Mouse (Mus musculus) left cerebral cortex, adult 8-10 months (tissue): ENCODE data around the gene Pygo1. TPM values are rescaled to one million over a fixed set of nuclear protein-coding genes. Genes with fewer than 3 reads are reported as not detected.

Experiments used
- DNase-seq, 2 experiments: peaks; one replicate each; pipeline ENCODE4 v3.0.0; 2022; ENCODE audit warnings: low spot score in 2 of 2
- total RNA-seq, 4 experiments: library from RNA; stranded (reverse); gene quantifications; 2 replicates each; pipeline ENCODE4 v1.2.4; 2022

Gene Pygo1
- total RNA-seq, 4 experiments from 2014 or later = 16.5 to 19.2 (median 17.9) TPM

GRCm38 (mm10) chr9:72991420-72991819 lies 66.0 kb downstream of the Pygo1 start:
- DNase-seq = no peak

DNA sequence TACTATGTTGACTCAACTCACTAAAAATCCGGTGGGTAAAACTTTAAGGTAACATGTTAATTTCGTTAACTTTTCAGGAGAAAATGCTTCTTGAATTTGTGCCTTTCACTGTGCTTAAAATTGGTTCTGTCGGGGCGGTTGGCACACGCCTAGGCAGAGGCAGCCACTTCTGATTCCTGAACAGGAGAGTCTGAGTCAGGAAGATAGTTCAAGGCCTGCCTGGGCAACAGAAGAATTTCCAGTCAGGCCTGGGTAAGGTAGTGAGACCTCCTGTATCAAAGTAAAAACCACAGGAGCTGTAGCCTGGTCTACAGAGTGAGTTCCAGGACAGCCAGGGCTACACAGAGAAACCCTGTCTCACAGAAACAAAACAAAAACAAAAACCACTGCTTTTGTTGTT lies 67.1 kb downstream of the Pygo1 start:
- DNase-seq = no peak

GRCm38 (mm10) chr9:72996167-72996566 lies 70.7 kb downstream of the Pygo1 start:
- no peak for DNase-seq

- DNase-seq = no peak
Observed at GRCm38 (mm10) chr9:72996806-72997205, 71.4 kb downstream of the Pygo1 start.

GRCm38 (mm10) chr9:73000487-73000886 lies 75.0 kb downstream of the Pygo1 start:
- no peak for DNase-seq

DNA sequence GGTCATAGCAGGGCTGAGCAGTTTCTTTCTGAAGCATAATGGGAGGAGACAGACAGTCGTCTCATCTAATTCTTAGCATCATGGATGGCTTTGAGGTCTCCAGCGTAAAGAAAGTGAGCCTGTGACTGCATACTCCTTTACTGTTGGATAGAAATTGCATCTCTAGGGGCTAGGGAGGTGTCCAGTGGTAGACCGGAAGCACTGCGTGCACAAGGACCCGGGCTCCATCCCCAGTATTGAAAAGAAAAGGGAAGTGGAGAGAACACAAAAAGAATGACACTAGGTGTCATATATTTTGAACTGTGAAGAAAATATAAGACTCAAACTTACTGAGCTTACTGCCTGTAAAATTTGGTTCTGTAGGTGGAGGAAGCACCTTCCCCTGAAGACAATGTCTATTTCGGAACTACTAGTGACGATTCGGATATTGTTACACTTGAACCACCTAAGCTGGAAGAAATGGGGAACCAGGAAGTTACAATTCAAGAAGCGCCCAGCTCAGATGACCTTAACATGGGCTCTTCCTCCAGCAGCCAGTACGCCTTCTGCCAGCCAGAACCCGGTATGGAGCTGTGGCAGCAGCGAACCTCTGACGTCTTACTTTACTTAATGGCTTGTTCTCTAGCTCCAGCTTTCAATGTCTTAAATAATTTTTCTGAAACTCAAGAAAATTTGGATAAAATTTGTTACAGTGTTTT lies 76.0 kb downstream of the Pygo1 start:
- no peak for DNase-seq

Other genes with a start within 250 kb of the Pygo1 start
- 1 to 10 TPM; 1.7 to 2.6 (median 1.9) TPM for gene Prtg, start 118.8 kb upstream of the Pygo1 start, total RNA-seq
- 1 to 10 TPM; 1.7 to 2.5 (median 2.1) TPM for gene Dyx1c1, start 33.1 kb downstream of the Pygo1 start, total RNA-seq
- not detected for gene Gm44503, start 33.2 kb downstream of the Pygo1 start, total RNA-seq
- gene Ccpg1os, start 59.7 kb downstream of the Pygo1 start, total RNA-seq = 10 to 100 TPM; 10.9 to 14.0 (median 12.2) TPM
- gene Ccpg1, start 59.8 kb downstream of the Pygo1 start, total RNA-seq = 100 to 1,000 TPM in 3 of 4 experiments, 10 to 100 TPM in 1; 91.0 to 108 (median 102) TPM
- gene Pigb, start 114.7 kb downstream of the Pygo1 start, total RNA-seq = 10 to 100 TPM; 15.1 to 16.5 (median 15.3) TPM
- gene Rab27a, start 119.2 kb downstream of the Pygo1 start, total RNA-seq = 10 to 100 TPM in 1 of 4 experiments, 1 to 10 TPM in 3; 5.9 to 10.8 (median 8.5) TPM
- 1 to 10 TPM; 1.1 to 2.3 (median 1.5) TPM for gene Khdc3, start 176.2 kb downstream of the Pygo1 start, total RNA-seq
- gene Gm20509, start 176.8 kb downstream of the Pygo1 start, total RNA-seq = under 1 TPM in 2 of 4 experiments, not detected in 2; 0.46 to 1.00 TPM
- 10 to 100 TPM; 51.3 to 62.2 (median 53.3) TPM for gene Rsl24d1, start 187.8 kb downstream of the Pygo1 start, total RNA-seq